Mouse (Mus musculus) CD8-positive naive resting alpha-beta T cell, adult 57 days (primary cell): ENCODE measurements around the gene Fam50a. TPM values are rescaled to one million over a fixed set of nuclear protein-coding genes. Genes with fewer than 3 reads are reported as not detected.

Experiments
- total RNA-seq: library from RNA; stranded (reverse); gene quantifications from one replicate; pipeline ENCODE4 v1.2.4, GENCODE M21; 2023

The Fam50a gene
- total RNA-seq = 68.6 TPM

DNA sequence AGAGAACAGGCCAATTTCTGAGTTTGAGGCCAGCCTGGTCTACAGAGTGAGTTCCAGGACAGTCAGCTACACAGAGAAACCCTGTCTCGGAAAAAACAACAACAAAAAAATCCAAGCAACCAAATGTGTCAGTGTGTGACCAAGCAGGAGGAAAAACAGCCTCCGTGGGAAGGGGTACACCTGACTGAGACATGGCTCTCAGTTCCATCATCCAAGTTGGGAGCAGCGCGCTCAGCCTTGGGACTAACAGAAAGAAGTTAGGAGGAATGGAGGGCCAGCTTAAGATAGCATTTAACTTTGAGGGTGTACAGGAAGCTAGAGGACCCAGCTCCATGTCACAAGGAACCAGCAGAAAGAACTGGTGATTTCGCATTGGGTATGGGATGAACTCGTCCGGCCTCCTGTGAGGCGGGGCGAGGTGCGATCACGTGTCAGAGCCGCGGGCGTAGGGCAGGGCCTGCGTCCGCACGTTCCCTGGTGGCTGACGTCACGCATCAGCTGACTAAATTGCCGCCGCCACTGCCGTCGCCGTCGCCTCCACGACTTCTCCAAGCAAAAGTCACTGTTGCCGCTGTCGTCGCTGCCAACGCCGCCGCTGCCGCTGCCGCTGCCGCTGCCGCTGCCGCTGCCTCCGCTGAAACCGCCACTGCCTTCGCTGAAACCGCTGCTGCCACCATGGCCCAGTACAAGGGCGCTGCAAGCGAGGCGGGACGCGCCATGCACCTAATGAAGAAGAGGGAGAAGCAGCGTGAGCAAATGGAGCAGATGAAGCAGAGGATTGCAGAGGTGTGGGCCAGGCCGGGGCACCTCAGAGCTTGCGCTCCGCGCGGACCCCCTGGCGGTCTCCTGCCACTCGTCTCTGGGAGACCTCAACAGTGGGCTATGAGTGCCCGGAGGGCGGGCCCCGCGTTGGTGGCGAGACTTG lies at the start of gene Fam50a:
Gene Fam50a, plus strand, starts transcription at position 494 of the 925 bp plus-strand sequence.

DNA sequence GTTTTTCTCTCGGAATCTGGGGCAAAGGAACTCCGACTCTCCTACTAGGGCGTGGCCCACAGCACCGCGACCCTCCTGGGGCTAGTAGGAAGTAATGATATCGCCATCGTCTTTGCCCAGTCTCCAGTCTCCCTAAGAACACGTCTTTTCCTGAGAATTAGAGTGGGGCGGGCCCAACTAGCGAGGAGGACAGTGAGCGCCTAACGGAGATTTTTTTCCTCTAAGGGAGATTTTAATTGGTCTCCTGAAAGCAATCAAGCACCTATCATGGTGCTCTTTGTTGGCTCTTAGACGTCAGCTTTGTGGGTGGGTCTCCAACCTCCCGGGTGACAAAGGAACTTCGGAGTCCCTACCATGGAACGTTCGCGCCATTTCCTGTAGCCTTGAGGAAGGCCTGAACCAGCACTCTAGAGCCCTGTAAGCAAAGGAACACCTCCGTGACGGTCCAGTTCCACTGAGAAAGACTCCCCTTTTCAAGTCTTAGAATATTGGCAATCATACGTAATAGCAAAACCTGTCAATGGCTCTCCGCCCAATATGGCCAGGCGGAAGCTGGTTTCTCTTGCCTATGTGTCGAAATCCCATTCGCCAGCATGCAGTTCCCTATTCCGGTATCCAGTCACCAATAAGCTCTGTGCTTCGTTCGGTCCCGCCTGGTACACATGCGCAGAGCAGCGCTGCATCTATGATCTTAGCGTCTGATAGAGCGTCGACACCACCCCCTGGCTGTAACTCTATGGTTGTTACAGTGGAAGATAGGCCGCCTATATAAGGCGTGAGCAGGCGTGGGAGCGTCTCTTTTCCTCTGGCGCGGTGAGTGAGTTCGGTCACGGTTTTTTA lies 42.6 kb upstream of the Fam50a start, which contains the start of gene Rpl10:
Gene Rpl10, plus strand, starts transcription at position 751 of the 840 bp plus-strand sequence.

DNA sequence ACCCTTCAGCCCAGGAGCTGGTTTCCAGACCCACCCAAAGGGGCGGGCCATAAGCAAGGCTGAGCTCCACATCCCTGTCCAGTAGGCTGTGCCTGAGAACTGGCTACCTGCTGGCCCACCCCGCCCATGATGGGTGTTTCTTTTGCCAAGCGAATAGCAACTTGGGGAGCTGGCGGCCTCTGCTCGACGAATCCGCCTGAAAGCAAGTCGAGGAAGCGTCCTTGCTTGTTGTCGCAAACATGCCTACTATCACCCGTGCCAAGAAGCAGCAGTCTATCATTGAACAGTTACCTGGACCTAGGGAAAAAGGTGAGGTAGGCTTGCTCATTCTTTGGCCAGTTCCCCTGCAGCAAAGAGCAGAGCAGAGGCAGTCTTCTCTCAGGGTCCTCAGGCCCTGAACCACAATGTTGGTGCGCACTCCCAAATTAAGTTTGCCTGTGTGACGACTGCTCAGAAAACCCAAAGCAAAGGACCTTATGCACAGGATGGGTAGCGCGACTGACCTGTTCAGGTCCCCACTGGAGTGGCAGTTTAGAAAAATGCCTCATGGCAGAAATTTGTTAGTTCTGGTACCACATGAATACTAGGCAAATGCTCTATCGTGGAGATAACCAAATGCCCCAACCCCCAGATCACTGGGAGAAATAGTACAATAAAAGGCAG lies 31.0 kb upstream of the Fam50a start, which contains the start of the genes Taz and Dnase1l1:
Gene Taz, plus strand, starts transcription at position 181 of the 663 bp plus-strand sequence.
Gene Dnase1l1, minus strand, starts transcription at position 606 of the 663 bp plus-strand sequence.

DNA sequence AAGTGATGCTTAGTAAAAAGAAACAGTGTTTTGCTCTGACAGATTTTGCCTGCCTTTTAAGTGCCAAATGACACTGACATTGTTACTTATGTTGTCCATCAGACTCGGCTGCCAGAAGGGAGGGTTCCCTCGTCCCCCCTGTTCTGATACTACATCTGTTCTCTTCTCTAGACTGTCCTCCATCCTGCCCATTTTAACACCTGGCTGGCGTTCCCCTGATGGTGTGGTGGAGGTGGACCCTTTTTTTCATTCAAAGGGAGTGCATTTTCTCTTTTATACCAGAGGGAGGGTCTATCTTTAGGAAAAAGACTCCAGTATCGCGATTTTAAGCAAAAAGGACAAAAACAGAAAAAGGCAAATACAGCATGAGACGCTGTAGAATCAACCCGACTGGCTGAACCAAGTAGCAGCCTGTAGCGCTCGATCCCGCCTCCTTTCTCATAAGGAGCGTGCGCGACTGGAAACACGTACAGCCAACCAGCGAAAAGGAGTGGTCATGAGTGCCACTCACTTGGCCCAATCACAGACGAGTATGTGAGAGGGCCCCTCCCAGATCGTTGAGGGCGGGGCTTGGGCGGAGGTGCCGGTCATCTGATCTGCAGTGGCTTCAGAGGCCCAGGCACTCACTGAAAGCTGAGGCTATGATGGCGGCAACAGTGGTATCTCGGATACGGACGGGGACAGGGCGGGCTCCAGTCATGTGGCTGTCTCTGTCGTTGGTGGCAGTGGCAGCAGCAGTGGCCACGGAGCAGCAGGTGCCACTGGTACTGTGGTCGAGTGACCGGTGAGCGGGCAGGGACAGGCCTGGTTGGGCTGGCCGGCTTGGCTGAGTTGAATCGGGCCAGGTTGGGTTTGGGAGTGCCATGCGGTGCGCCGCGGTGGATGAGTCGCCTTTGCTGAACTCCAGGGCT lies 16.0 kb upstream of the Fam50a start, which contains the start of gene Atp6ap1:
Gene Atp6ap1, plus strand, starts transcription at position 560 of the 911 bp plus-strand sequence.

DNA sequence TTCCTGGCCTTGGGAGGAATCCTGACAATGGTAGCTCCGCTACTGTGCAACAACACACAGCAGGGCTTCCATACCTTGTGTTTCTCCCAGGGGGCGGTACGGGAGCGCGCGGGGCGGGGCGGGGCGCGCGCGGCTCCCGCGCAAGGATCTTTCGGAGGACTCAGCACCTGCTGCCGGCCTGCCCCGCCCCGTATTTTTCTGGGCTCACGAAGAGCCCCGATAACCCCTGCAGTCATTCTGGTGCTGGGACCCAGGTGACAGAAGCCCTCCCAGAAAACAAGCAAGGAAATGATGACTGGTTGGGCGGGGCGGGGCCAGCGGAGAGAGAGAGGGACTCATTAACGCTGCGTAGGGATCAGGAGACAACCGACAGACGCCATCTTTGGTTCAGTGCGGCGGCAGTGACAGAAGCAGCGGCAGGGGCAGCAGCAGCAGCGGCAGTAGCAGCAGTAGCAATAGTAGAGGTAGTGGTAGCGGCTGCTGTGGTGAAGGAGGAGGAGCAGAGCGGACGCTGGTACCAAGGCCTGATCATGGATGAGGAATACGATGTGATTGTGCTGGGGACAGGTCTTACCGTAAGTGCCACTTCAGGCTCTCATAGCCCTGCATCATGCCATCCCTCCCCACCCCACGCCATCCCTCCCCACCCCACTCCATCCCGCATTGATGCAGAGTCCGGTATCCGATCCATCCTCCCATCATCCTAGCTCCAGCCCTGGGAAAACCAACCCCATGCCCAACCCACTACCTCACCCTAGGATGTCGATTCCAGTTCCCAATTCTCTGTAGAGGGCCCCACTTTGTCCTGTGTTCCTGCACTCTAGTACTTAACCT lies 7.7 kb upstream of the Fam50a start, which contains the start of gene Gdi1:
Gene Gdi1, plus strand, starts transcription at position 132 of the 834 bp plus-strand sequence.

DNA sequence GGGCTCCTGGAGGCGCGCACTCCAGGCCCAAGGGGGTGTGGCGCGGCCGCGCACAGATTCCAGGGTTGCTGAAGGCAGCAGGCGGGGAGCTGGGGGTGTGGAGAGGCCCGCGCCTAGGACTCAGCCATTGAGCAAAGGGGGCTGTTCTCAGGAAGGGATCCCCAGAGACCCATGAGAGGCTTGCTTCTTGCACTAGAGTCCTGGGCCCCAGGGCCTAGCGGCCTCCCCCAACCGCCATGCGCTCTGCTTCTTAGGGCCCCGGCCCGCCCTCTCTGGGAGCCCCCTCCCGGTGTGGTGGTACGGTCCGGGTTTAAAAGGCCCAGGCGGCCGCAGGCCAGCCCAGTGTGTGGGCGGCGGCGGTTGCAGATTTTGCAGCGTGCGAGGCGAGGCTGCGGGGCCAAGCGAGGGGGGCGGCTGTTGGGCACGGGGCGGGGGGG lies 15.9 kb downstream of the Fam50a start, which contains the start of gene Plxna3:
Gene Plxna3, plus strand, starts transcription at position 342 of the 437 bp plus-strand sequence.

DNA sequence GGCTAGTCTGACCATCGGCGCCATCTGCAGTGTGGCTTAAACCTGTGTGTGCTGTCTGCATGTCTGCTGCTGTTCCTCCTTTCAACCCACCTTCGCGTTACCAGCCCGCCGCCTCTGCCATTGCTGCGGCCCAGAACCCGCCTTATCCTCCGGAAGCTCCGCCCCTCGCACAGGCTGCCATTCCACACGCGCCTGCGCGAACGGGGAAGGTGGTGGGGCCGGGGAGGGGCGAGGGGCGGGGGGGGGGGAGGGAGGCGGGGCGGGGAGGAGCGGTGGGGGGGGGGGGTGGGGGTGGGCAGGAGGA lies 40.6 kb downstream of the Fam50a start, which contains the start of gene Lage3:
Gene Lage3, minus strand, starts transcription at position 152 of the 304 bp plus-strand sequence.

Other genes starting within 250 kb of the Fam50a start
- gene Opn1mw, start 185.6 kb upstream of the Fam50a start, total RNA-seq = not detected
- gene Mecp2, start 177.7 kb upstream of the Fam50a start, total RNA-seq = 47.1 TPM
- not detected for gene Tex28, start 145.2 kb upstream of the Fam50a start, total RNA-seq
- gene Tktl1, start 135.8 kb upstream of the Fam50a start, total RNA-seq = not detected
- gene Flna, start 63.2 kb upstream of the Fam50a start, total RNA-seq = 592 TPM
- 82.0 TPM for gene Emd, start 58.3 kb upstream of the Fam50a start, total RNA-seq
- gene Rpl10, start 42.2 kb upstream of the Fam50a start, total RNA-seq = 710 TPM
- 77.2 TPM for gene Taz, start 31.1 kb upstream of the Fam50a start, total RNA-seq
- 8.8 TPM for gene Dnase1l1, start 30.7 kb upstream of the Fam50a start, total RNA-seq
- 90.2 TPM for gene Atp6ap1, start 15.9 kb upstream of the Fam50a start, total RNA-seq
- 176 TPM for gene Gdi1, start 8.0 kb upstream of the Fam50a start, total RNA-seq
- gene Plxna3, start 16.0 kb downstream of the Fam50a start, total RNA-seq = 11.0 TPM
- 27.9 TPM for gene Lage3, start 40.6 kb downstream of the Fam50a start, total RNA-seq
- 20.9 TPM for gene Ubl4a, start 60.2 kb downstream of the Fam50a start, total RNA-seq
- 16.1 TPM for gene Slc10a3, start 60.3 kb downstream of the Fam50a start, total RNA-seq
- gene Fam3a, start 80.2 kb downstream of the Fam50a start, total RNA-seq = 23.0 TPM
- 58.8 TPM for gene Ikbkg, start 80.3 kb downstream of the Fam50a start, total RNA-seq
- gene G6pdx, start 116.2 kb downstream of the Fam50a start, total RNA-seq = 32.9 TPM
- gene Gm6880, start 168.4 kb downstream of the Fam50a start, total RNA-seq = not detected